Mouse (Mus musculus): ENCODE results near the gene 1700067K01Rik.

Gene 1700067K01Rik

GRCm38 (mm10) chr8:84010625-84011611 is 9.6 kb downstream of the 1700067K01Rik start:
- DNase-seq (ENCODE audit: extremely low read depth, low read depth, low spot score), result no peak

DNA sequence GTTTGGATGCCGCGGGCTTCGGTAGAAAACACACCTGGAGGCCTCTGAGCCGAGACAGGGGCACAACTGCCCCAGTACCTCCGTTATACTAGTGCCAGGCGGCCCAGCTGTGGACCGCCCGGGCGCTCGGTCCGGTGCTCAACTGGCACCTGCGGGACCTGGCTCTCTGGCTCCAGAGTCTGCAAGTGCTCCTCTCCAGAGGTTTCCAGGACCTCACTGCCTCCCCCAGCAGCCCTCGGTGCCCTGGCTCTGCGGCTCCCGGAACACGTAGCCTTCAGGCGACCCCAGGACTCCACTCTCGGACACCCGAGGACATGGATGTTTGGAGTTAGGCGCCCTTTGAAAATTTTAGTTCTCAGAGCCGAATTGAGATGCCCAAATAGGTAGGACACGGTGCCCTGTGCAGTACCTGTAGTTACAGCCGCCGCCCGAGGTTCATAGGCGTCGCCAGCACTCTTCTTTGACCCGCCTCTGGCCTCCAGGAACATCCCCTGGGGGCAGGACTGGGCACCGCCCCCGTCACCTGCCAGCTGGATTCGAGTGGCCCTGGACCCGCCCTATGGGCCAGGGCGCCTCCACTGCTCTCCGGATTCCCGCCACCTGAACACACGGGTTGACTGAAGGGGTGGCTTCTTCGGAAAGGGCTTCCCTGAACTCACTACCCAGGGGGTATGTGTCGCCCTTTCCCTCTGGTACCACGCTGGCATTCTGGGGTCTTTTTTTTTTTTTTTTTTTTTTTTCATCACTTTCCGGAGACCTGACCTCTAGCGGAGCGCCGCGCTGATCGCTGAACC is 10.6 kb downstream of the 1700067K01Rik start, which contains the start of gene 2210011C24Rik:
TSS of gene 2210011C24Rik (minus strand) at position 467 of the 794 bp plus-strand sequence.
- no peak for DNase-seq (ENCODE audit: extremely low read depth, low read depth, low spot score)

DNA sequence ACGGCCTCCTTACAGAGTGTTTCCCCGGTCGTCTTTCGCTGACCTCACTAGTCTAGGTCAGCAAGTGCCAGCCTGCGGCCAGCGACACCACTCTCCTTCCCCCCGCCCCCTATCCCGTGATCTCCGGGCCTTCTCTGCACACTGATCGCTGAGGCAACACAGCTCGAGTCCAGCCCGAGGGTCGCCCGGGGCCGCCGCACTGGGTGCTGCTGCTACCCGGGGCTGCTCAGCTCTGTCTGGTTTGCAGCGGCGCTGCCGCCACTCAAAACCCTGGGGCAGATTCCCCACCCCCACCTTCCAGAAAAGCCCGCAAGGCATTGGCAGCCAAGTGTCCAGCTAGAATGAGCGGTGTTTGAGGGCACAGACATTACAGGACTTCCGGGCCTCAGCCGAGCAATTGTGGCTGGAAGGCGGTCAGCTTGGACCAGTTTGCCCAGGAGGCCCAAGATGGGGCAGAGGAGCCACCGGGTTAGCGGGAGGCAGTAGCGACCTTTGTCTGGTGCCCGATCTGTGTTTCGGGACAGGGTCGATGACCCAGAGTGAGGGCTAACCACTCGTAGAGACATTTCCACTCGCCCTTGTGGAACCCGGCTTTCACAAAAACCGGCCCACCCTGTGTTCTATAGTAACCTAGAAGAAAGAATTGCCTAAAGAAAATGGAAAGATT is 11.3 kb downstream of the 1700067K01Rik start:
- DNase-seq (ENCODE audit: extremely low read depth, low read depth, low spot score), result no peak

GRCm38 (mm10) chr8:84015833-84016232 is 14.5 kb downstream of the 1700067K01Rik start:
- no peak for DNase-seq (ENCODE audit: extremely low read depth, low read depth, low spot score)

GRCm38 (mm10) chr8:84019738-84020137 is 18.4 kb downstream of the 1700067K01Rik start:
- DNase-seq (ENCODE audit: extremely low read depth, low read depth, low spot score), result no peak

- no peak for DNase-seq (ENCODE audit: extremely low read depth, low read depth, low spot score)
Measured at GRCm38 (mm10) chr8:84021096-84021495, 19.8 kb downstream of the 1700067K01Rik start, which contains the start of gene Palm3. TSS of gene Palm3 (plus strand) at chr8:84021471.

DNA sequence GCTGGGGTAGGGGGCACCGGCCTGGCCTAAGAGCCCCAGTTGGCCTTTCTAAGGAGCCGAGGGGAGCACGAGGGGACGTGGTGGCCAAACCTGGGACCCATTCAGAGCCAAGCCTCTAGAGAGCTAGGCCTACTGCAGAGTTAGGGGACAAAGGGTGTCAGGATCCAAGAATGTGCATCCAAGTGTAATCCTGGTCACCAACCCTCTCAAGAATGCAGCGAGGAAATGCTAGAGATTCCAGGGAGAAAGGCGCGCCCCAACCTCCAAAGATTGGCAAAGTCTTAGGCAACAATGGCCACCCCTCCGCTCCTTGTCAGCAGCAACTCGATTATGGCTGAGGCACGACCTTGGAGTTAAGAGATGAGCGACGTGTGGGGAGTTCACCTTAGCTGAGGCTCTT is 20.3 kb downstream of the 1700067K01Rik start:
- no peak for DNase-seq (ENCODE audit: extremely low read depth, low read depth, low spot score)

GRCm38 (mm10) chr8:84023085-84023484 is 21.8 kb downstream of the 1700067K01Rik start:
- DNase-seq (ENCODE audit: extremely low read depth, low read depth, low spot score), result no peak

- no peak for DNase-seq (ENCODE audit: extremely low read depth, low read depth, low spot score)
Measured at GRCm38 (mm10) chr8:84023631-84024030, 22.3 kb downstream of the 1700067K01Rik start.

GRCm38 (mm10) chr8:84024171-84024570 is 22.9 kb downstream of the 1700067K01Rik start:
- no peak for DNase-seq (ENCODE audit: extremely low read depth, low read depth, low spot score)

GRCm38 (mm10) chr8:84025863-84026262 is 24.6 kb downstream of the 1700067K01Rik start:
- DNase-seq (ENCODE audit: extremely low read depth, low read depth, low spot score), result no peak

DNA sequence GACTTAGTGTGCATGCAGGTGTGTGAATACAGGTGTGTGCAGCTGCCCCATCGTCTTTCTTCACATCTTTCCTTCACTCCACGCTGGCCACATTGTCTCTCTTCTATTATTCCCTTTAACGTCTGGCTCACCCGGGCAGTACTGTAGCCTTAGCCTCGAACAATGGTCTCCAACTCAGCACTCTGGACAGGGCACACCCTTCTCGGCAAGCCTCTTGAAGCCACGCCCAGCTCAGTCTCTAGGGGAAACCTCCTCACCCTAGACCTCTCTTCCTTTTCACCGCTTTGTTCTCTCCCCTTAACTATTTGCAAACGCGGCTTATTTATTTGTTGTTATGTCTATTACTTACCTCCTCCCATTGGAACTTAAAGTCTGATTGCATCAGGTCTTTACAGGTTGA is 26.1 kb downstream of the 1700067K01Rik start:
- DNase-seq (ENCODE audit: extremely low read depth, low read depth, low spot score), result no peak

- DNase-seq (ENCODE audit: extremely low read depth, low read depth, low spot score), result no peak
Measured at GRCm38 (mm10) chr8:84029272-84029671, 28.0 kb downstream of the 1700067K01Rik start.

DNA sequence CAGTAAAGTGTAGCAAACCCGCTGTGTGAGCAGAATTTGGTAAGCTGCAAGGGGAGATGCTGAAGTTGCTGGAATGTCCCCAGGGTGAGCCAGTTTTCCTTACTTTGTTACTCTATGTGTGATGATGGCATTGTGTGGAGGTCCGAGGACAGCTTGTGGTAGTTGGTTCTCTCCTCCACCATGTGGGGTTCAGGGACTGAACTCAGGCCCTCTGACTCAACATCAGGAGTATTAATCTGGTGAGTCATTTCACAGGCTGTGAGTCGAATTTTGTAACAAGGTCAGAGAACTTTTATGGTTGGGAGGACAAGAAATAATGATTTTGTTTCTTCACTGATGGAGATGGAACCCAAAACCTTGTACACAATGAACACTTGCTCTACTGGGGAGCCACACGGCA is 31.5 kb downstream of the 1700067K01Rik start:
- no peak for DNase-seq (ENCODE audit: extremely low read depth, low read depth, low spot score)

DNA sequence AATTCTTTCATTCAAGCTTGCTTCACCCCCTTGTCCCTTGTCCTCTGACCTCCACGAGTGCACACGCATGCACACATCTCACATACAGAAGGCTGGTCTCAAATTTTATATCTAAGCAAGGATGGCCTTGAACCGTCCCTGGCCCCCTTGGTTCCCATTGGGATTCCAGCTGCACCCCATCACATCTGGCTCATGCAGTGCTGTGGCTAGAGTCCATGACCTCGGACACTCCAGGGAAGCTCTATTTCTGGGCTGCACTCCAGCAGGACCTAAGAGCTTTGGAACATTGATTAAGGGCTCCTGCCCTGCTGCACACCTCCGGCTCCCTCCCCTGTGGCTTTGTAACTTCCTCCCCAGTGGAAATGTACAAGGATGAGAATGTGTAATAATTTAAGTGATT is 36.7 kb downstream of the 1700067K01Rik start:
- DNase-seq (ENCODE audit: extremely low read depth, low read depth, low spot score), result no peak

- no peak for DNase-seq (ENCODE audit: extremely low read depth, low read depth, low spot score)
Measured at GRCm38 (mm10) chr8:84039050-84039449, 37.7 kb downstream of the 1700067K01Rik start.

- no peak for DNase-seq (ENCODE audit: extremely low read depth, low read depth, low spot score)
Measured at GRCm38 (mm10) chr8:84042066-84042947, 41.0 kb downstream of the 1700067K01Rik start, which contains the start of gene Il27ra. TSS of gene Il27ra (minus strand) at chr8:84042589.

- DNase-seq (ENCODE audit: extremely low read depth, low read depth, low spot score), result no peak
Measured at GRCm38 (mm10) chr8:84042948-84043342, 41.6 kb downstream of the 1700067K01Rik start.

- no peak for DNase-seq (ENCODE audit: extremely low read depth, low read depth, low spot score)
Measured at GRCm38 (mm10) chr8:84044103-84044502, 42.8 kb downstream of the 1700067K01Rik start.

DNA sequence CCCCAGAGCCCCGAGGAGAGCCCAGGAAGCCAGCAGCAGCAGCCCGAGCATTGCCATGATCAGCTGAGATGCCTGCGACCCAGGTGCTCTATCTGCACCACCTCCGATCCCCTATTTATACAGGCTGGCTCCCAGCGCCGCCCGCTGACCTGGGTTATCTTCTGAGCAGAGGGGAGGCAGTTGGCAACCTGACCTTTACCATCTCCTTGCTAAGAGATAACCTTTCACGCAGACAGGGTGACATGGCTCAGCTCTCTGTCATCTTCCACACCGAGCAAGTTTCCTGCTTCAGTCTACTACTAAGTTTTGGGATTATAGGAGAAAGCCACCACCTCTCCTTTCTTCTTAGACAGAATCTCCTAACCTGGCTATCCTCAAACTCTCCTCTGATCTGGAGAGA is 43.6 kb downstream of the 1700067K01Rik start, which contains the start of gene Rln3:
TSS of gene Rln3 (minus strand) at position 101 of the 400 bp plus-strand sequence.
- no peak for DNase-seq (ENCODE audit: extremely low read depth, low read depth, low spot score)

All from fat pad, adult 2 months (tissue).